In genomic region chr1:156033921-156034320, GRCm38 (mm10) we compare ENCODE assay signal across 17 mouse cellular contexts. TPM values are rescaled to one million over a fixed set of nuclear protein-coding genes. Genes with fewer than 3 reads are reported as not detected.
DNase-seq lines count a peak whose midpoint lies in the region; ATAC-seq and TF ChIP-seq lines count a peak whose summit lies in the region.
"Had no signal": no experiment of that assay in that cellular context is flagged by ENCODE, and none has a peak within 500 bp of the region (broad histone marks: within the 10 kb centered on the region; RNA-seq: fewer than 3 reads in every experiment).

No protein-coding gene starts in this region.

- no peak for TF ChIP-seq CTCF in left cerebral cortex, adult 2 months (IDR thresholded peaks at IDR 0.05)
- TF ChIP-seq CTCF in thymus, adult 2 months (IDR thresholded peaks at IDR 0.05; ENCODE audit: borderline replicate concordance, control insufficient read depth, extremely low read depth, insufficient read depth, low read length, poor library complexity) = no peak

- no peak for DNase-seq in heart, postnatal 4 days
- DNase-seq in left cerebral cortex, adult 2 months (ENCODE audit: extremely low spot score in 1 of 2, low spot score in 2 of 2) = no peak
- DNase-seq in thymus, adult 2 months = no peak
- DNase-seq: B cell, adult 2 months; cerebellum, adult 8-10 months; lung, postnatal 14 days; thymus, postnatal 4 days had no signal

- peak overlapping the region; percentile 76 for H3K4me2 ChIP-seq in heart, embryonic 12.5 days
- H3K4me2 ChIP-seq in embryonic facial prominence, embryonic 12.5 days (replicated peaks) = peak overlapping the region; percentile 60; the same call in 1 of the 2 replicates

- no peak overlapping the region for H3K9ac ChIP-seq in heart, embryonic 12.5 days
- H3K9ac ChIP-seq in embryonic facial prominence, embryonic 12.5 days = no peak overlapping the region

- peaks cover 13% of the 10 kb centered on the region for H3K4me1 ChIP-seq in heart, embryonic 12.5 days (replicated peaks)
- peaks cover 23% of the 10 kb centered on the region for H3K4me1 ChIP-seq in megakaryocyte, embryonic 14.5 days
- H3K4me1 ChIP-seq in embryonic facial prominence, embryonic 12.5 days = peaks cover 5% of the 10 kb centered on the region; the same call in 1 of the 2 replicates
- H3K4me1 ChIP-seq in thymus, adult 2 months (replicated peaks; ENCODE audit: control insufficient read depth, insufficient read depth, low read length) = 0 out of 2 replicates have a peak, but pooled peaks cover 2% of the 10 kb centered on the region

- no peak overlapping the region for H3K4me3 ChIP-seq in heart, embryonic 12.5 days
- H3K4me3 ChIP-seq in megakaryocyte, embryonic 14.5 days (replicated peaks) = peak overlapping the region; percentile 42
- H3K4me3 ChIP-seq in embryonic facial prominence, embryonic 12.5 days = no peak overlapping the region
- no peak overlapping the region for H3K4me3 ChIP-seq in left cerebral cortex, adult 2 months
- no peak overlapping the region for H3K4me3 ChIP-seq in thymus, adult 2 months (ENCODE audit: control insufficient read depth, insufficient read depth, low read length)

- WGBS in heart, embryonic 12.5 days = 97% methylated on average over 7 of the region's 7 CpGs
- 95% methylated on average over 7 of the region's 7 CpGs for whole genome bisulfite sequencing in embryonic facial prominence, embryonic 12.5 days
- WGBS in thymus, adult 2 months = 95% methylated on average over 7 of the region's 7 CpGs

- no peaks in the 10 kb centered on the region for H3K9me3 ChIP-seq in heart, embryonic 12.5 days (replicated peaks)
- no peaks in the 10 kb centered on the region for H3K9me3 ChIP-seq in megakaryocyte, embryonic 14.5 days
- no peaks in the 10 kb centered on the region for H3K9me3 ChIP-seq in embryonic facial prominence, embryonic 12.5 days
- H3K9me3 ChIP-seq: limb, embryonic 15.5 days; midbrain, embryonic 13.5 days; neural tube, embryonic 13.5 days had no signal

- no peak for ATAC-seq in heart, embryonic 12.5 days (ENCODE audit: insufficient number of reproducible peaks, low FRiP score)
- ATAC-seq in megakaryocyte, adult 5-6 weeks (ENCODE audit: poor library complexity, severe bottlenecking) = no peak
- ATAC-seq in embryonic facial prominence, embryonic 12.5 days (ENCODE audit: insufficient number of reproducible peaks, insufficient read depth, low FRiP score, low TSS enrichment) = no peak
- ATAC-seq: forebrain, embryonic 16.5 days; hindbrain, embryonic 16.5 days; intestine, embryonic 16.5 days; midbrain, embryonic 13.5 days had no signal

- TF ChIP-seq POLR2A in thymus, adult 2 months (IDR thresholded peaks at IDR 0.05; ENCODE audit: control insufficient read depth, extremely low read depth, insufficient read depth, low read length, poor library complexity) = no peak

- intact Hi-C loops in left cerebral cortex, adult 2 months (cut with DNase I) = no loop called here

- peaks cover 44% of the 10 kb centered on the region for H3K36me3 ChIP-seq in heart, embryonic 12.5 days
- peaks cover 52% of the 10 kb centered on the region for H3K36me3 ChIP-seq in megakaryocyte, embryonic 14.5 days (replicated peaks; ENCODE audit: low read length)
- peaks cover 33% of the 10 kb centered on the region for H3K36me3 ChIP-seq in embryonic facial prominence, embryonic 12.5 days
- peaks cover 45% of the 10 kb centered on the region for H3K36me3 ChIP-seq in thymus, adult 2 months (ENCODE audit: control insufficient read depth, insufficient read depth, low read length)

- H3K27ac ChIP-seq in heart, embryonic 12.5 days (ENCODE audit: poor library complexity, severe bottlenecking) = no peak overlapping the region
- no peak overlapping the region for H3K27ac ChIP-seq in embryonic facial prominence, embryonic 12.5 days
- H3K27ac ChIP-seq in left cerebral cortex, adult 2 months = no peak overlapping the region
- no peak overlapping the region for H3K27ac ChIP-seq in thymus, adult 2 months (ENCODE audit: control insufficient read depth, insufficient read depth, low read length)
- H3K27ac ChIP-seq: limb, embryonic 15.5 days; midbrain, embryonic 13.5 days; neural tube, embryonic 13.5 days had no signal

- H3K27me3 ChIP-seq in heart, embryonic 12.5 days (replicated peaks) = no peaks in the 10 kb centered on the region
- H3K27me3 ChIP-seq in megakaryocyte, embryonic 14.5 days (replicated peaks) = no peaks in the 10 kb centered on the region
- H3K27me3 ChIP-seq in embryonic facial prominence, embryonic 12.5 days = no peaks in the 10 kb centered on the region
- H3K27me3 ChIP-seq in thymus, adult 2 months (ENCODE audit: control insufficient read depth, insufficient read depth, low read length) = no peaks in the 10 kb centered on the region
- H3K27me3 ChIP-seq: limb, embryonic 15.5 days; midbrain, embryonic 13.5 days; neural tube, embryonic 13.5 days had no signal

RNA-seq across cellular contexts. Expression of gene Tor1aip2, which starts 1.3 kb away (rescaled TPM):
- polyA plus RNA-seq in heart, embryonic 12.5 days (2016; fragmentation: Nextera tagmentation; extraction: Ambion mirVana) = 93.3 and 100 TPM in 2 replicates
- 10 to 100 TPM; 65.9 to 66.6 TPM for total RNA-seq in heart, postnatal 4 days (2021)
- 5.2 and 12.2 TPM in 2 replicates for polyA plus RNA-seq in megakaryocyte, embryonic 14.5 days (2012; ENCODE audit: insufficient read depth, low replicate concordance)
- total RNA-seq in megakaryocyte, adult 5-6 weeks (2015) = 67.4 and 71.1 TPM in 2 replicates
- 36.6 and 38.4 TPM in 2 replicates for total RNA-seq in megakaryocyte, adult 5-6 weeks (2017)
- polyA plus RNA-seq in embryonic facial prominence, embryonic 12.5 days (2016; fragmentation: Nextera tagmentation; extraction: Ambion mirVana) = 115 and 124 TPM in 2 replicates
- total RNA-seq in left cerebral cortex, adult 2 months (2021) = 10 to 100 TPM; 45.2 to 47.9 TPM
- polyA plus RNA-seq in thymus, adult 2 months (2012; rRNA removed) = 105 and 107 TPM in 2 replicates

RNA-seq across cellular contexts. Expression of gene Tor1aip1, which starts 2.4 kb away (rescaled TPM):
- 35.6 and 36.9 TPM in 2 replicates for polyA plus RNA-seq in heart, embryonic 12.5 days (2016; fragmentation: Nextera tagmentation; extraction: Ambion mirVana)
- 10 to 100 TPM; 55.1 to 56.3 TPM for total RNA-seq in heart, postnatal 4 days (2021)
- polyA plus RNA-seq in megakaryocyte, embryonic 14.5 days (2012; ENCODE audit: insufficient read depth, low replicate concordance) = 18.6 and 28.8 TPM in 2 replicates
- total RNA-seq in megakaryocyte, adult 5-6 weeks (2015) = 152 and 164 TPM in 2 replicates
- total RNA-seq in megakaryocyte, adult 5-6 weeks (2017) = 66.1 and 109 TPM in 2 replicates
- 43.1 and 49.0 TPM in 2 replicates for polyA plus RNA-seq in embryonic facial prominence, embryonic 12.5 days (2016; fragmentation: Nextera tagmentation; extraction: Ambion mirVana)
- 10 to 100 TPM; 28.5 to 31.2 TPM for total RNA-seq in left cerebral cortex, adult 2 months (2021)
- 28.9 and 29.0 TPM in 2 replicates for polyA plus RNA-seq in thymus, adult 2 months (2012; rRNA removed)
